Mouse (Mus musculus) right cerebral cortex, postnatal 4 days (tissue): ENCODE measurements at regions not wholly inside any gene's neighbourhood (a gene's known extent, or its start where the extent isn't known, plus 50 kb on each side); places are given as distances from the start of the nearest gene placed in this dataset.
A peak's percentile ranks its signal among the peaks of the same experiment; 100 is the strongest.

ENCODE experiments used
- DNase-seq: peaks from one replicate; pipeline ENCODE4 v3.0.0-alpha.2; 2022

DNA sequence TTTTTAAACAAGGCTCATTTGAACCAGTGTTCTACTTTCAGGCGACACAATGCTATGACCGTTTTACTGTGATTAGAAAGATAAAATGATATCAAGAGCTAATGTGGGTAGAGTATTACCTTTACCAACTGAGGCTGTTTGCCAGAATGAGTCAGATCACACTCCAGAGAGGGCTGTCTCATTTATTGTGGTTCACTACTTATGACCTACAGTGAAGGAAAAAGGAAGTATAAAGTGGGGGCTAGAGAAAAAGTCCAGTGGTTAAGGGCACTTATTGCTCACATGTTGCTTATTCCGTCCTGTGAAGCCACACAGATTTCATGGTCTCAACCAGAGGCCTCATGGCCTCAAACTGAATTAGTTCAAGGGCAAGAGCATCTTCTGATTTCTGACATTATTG, 530.2 kb downstream of the Lmo4 start:
- DNase-seq: no peak

DNA sequence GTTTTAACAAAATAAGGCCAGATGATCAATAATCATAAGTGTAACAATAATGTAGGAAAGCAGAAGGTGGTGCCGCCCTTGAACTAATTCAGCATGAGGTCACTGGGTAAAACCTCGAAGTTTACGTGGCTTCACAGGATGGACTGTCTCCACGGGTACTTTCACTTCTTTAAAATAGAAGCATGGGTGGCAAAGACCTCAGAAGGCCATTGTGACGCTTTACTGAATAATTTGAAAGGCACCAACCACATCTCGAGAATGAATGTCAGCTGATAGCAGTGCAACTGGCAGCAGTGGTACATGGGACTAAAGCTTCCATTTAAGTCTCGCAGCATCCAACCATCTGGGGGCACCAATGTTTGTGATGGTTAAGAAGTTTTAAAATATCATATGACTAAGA, 530.6 kb downstream of the Lmo4 start:
- no peak for DNase-seq

DNA sequence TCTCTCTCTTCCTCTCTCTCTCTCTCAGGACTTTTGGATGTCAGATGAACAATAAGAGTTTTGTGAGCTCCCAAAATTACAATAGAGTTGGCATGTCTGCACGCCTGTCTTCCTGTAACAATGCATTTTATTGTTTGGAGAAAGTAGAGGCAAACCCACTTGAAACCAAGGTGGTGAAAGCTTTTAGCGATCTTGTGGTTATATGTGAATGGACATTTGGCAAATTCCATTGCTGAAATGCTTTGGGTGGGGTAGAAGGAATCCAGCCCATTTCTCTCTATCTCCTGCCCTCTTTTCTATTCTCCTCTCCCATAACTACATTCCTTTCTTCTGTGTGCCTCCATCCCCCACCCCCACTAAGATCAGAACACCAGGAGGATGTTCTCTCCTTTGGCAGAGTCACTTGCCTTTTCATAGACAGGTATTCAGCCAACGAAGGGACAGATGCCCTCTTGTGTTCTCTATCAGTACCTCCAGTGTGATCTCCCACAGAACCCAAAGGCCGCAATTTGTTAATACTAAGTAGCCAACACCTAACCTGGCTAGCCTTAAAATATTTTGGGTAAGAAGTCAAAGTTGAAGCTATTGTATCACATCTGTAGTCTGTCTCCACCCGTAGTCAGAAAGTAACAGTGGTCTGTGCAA, 542.9 kb downstream of the Lmo4 start:
- no peak for DNase-seq

DNA sequence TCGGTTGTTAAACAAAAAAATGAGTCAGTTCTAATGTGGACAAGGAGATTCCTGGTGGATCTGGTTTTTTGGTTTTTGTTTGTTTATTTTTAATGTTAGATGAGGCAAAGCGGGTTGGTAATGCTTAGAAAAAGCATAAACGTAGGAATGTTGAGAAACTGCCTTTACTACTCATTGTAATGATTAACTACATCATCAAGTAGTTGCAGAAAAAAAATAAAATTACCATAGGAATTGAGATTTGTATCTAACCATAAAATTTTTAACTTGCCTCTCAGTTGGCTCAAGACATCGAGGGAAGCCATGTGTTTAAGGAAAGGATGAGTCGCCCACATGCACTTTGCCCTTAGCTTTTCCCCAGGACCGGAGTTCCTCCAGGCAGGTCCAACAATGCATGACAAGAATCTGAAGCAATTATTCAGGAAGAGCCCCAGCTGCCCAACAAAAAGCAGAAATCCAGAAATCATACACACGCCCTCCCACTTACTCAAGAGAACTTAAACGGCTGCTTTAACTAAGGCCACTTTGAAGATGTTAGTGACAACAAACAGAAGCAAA, 545.5 kb downstream of the Lmo4 start:
- no peak for DNase-seq

DNA sequence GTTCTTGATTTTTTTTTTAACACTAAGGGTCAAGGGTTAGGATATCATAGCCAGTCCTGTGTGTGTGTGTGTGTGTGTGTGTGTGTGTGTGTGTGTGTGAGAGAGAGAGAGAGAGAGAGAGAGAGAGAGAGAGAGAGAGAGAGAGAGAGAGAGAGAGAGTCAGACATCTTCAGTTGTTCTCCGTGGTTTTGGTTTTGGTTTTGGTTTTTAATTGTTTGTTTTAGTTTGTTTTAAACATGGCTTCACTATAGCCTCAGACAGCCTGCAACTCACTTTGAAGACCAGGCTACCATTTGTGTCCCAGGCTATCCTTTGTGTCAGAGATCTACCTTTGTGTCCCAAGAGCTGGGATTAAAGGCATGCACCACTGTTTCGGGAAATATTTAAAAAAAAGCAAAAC, 557.8 kb downstream of the Lmo4 start:
- no peak for DNase-seq

DNA sequence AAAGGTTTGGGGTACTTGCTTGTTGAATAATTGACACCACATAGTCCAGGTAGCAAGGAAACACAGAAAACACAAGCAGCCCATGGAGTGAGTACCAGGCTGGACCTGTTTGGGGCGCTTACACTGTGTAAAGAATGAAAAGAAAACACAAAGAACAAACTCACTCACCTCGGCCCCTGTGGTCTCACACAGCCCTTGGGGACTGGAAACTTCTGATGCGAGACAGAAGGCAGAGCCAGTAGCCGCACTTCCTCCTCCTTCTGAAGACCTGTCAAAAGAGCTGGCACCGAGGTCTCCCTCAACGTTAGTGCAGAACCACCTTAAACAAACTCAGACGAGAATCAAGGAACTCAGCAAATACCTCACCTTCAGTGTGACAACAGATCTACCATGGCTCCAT, 558.2 kb downstream of the Lmo4 start:
- DNase-seq: no peak

DNA sequence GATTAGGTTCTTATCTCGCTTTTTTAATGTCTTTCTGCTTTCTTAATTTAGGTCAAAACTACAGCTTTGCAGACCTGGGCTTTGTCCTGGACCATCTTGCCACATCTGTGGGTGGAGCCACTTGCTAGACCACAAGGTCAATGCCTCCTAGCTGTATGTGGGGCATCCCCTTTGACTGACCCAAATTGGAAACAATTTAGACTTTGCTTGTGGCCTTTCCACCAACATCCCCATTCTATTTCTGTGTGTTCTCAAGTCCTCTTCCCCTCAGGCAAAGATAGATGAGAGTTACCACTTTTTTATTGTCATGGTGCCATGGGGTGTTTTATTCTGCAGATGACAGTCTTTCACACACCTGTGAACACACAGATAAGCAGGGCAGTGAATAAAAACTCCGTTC, 572.0 kb downstream of the Lmo4 start:
- DNase-seq: no peak

DNA sequence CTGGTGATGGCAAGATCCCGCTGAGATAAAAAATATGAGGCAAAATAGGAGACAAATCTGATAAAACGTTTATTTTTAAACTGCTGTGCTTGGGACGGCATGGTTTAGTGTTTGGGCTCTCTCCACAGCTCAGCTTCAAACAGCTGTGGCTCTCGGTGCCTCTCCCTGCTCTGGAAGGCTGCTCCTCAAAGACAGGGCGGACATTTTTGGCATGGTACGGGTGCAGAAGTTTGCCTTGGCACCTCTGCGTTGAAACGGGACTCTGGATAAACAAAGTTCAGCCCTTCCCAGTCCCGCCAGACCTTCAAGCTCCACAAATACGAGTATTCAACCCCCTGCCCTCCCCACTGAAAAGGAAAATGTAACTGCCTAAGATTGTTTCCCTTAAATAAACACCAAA, 573.8 kb downstream of the Lmo4 start:
- DNase-seq: no peak

DNA sequence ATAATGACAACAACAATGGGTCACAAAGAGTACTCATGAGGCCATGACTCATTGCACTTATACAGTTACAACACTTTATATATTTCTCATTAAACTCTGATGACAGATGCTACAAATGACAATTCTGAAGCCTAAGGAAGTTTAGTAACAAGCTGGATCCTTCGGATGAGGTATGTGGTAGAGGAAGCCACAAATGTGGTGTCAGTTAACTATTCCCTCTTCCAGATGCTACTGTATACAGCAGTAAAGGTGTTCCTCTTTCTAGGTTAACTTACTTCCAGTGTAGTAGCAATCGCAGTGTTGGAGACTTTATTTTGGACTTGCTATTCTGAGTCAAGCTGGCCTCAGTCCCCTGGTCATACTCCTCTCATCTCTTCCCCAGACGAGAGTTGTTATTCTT, 580.1 kb downstream of the Lmo4 start:
- no peak for DNase-seq

DNA sequence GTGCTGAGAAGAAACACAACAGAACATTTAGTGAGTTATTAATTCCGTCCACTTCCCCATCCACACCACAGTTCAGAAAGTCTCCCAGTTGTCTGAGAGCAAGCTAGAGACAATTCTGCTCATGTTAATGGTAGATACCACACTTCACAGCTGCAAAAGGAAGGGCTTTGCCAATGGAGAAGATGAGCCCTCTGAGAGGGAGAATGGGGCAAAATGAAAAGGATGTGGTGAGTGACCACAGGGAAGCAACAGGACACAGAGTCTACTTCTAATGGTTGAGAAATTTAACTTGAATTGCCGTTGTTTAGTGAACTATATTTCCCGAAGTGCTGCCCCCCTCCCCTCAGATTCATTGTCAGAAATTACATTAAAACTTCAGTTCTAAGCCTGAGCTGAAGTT, 582.7 kb downstream of the Lmo4 start:
- DNase-seq: no peak

DNA sequence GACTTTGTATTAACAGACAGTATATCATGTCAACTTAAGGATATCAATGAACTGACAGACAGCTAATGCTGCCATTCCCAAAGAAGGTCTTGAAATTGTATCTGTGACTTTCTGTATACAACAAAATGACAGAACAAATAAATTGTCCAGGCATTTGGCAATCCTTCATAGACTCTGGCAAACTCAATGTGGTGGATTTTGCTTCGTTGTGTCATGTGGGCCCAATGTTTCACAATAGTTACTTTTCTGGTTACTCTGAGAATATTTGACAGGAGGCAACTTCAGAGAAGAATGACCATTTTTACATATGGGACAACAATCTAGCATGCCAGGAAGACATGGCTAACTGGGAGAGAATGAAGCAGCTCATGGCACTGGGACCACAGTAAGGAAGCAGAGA, 585.9 kb downstream of the Lmo4 start:
- DNase-seq: no peak

DNA sequence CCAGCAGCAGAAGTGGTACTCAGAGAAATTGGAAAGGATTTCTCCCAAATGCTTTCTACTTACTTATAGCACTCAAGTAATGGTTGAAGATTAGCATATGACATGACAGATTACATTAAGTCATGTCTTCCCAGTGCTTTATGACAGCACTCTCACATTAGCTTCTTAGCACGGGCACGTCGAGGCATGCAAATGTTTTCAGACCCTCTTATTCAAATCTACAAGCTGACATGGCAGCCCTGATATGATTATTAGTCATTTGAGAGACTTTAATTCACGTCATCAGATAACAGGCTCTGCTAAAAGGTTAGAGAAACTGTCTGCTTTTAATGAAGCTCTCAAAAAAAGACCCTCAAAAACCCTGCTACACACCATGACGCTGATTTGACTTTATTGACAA, 590.1 kb downstream of the Lmo4 start:
- DNase-seq: no peak

DNA sequence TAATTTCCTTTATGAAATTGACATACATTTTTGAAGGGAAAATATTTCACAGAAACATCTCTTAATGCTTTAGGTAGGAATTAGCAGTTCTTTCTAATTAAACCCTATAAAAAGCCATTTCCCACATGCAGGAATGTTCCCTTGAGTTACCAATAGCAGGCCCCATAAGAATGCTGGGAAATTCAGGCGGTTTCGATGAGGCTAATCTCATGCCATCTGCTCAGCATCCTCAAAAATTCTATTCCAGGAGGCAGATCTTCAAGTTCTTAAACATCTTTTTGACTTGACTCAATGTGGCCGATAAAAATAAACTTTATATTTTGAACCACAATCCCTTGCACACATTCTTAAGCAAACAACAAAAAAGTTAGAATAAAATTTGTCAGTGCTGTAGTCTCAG, 591.0 kb downstream of the Lmo4 start:
- no peak for DNase-seq

DNA sequence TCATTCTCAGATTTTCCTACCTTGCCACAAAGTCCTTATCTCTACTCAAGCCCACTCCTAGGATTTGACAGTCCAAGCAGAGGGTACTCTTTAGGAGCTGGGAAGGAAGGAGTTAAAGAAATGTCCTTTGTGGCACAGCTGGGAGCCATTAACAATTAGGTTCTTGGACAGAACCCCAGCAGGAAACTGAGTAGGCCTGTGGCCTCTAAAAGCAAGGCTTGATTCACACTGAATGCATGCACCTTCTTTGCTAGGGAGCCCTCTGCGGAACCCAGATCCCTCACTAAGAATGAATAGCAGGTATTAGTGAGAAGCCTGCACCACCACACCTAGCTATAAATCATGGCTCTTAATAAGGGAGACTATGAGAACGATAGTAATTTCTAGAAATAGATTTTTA, 595.3 kb downstream of the Lmo4 start:
- no peak for DNase-seq

DNA sequence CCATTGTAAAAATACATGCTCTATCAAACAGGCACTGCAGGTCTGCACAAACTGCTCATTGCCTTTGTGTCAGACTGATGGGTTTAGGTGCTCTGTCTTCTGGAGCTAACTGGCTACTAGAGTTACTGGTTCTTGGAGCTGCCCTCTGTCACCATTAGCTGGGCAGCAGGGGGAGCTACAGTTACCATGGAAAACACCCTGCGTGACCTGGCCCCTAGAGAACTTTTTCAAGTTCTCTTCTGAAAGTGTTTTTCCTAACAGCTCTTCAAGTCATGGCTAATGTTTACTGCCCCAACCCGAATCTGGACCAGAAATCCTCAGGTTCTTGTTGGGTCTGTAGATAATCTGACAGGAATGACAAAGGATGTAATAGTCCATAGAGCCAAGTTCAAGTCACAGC, 605.9 kb downstream of the Lmo4 start:
- no peak for DNase-seq

DNA sequence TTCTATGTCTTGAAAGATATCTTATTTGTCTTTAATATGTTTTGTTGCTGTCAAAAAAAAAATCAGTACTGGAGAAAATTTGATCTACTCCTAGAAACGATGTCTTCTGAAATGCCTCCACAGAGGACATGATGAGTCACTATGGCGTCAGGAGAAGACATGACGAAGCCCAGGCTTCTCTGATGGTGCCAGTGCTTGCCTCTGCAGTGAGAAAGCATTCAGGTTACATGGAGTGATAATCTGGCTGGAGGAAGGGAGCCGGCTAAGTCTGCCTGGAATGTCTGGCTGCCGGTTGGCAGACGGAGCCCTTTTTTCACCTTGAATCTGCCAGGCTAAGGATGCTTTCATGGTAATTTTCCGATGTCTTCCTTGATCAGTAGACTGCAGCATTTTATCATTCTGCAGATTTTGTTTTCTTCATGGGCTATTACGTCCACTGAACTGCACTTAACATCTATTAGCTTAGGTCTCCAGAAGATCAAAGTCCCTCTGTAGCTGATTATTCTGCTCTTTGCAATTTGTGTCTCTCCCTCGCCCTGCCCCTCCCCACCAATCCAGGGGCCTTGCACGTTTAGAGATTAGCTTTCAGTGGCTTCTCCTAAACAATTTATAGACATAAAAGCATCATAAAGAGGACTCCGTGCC, 607.9 kb downstream of the Lmo4 start:
- no peak for DNase-seq

DNA sequence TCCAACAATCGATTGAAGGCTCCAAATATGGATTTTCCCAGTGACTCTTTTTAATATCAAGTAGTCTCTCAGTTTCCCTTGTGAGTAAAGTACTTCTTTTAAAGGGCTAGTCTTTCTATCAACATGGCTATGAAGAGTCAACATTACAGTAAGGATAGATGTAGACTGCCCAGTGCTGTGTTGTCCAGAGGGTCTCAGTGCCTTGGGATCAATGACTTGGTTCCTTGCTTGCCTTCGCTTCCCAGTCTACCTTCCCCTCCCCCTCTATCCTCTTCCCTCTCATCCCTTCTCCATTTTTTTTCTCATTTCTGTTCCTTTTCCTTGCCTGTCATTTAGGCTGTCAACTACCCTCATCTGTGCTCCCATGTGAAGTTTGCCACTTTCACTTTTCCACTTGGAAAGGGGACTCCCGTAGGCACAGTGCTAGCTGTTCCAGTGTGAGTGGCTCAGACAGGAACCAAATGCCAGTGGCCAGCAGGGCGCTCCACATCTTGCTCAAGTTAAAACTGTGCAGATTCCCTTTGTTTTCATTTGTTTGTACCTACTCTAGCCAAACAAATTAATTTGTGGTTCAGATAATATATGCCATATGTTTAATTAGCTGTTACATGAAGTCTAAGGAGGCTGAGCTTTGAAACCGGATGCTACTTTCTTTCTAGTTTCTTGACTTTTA, 608.9 kb downstream of the Lmo4 start:
- no peak for DNase-seq

DNA sequence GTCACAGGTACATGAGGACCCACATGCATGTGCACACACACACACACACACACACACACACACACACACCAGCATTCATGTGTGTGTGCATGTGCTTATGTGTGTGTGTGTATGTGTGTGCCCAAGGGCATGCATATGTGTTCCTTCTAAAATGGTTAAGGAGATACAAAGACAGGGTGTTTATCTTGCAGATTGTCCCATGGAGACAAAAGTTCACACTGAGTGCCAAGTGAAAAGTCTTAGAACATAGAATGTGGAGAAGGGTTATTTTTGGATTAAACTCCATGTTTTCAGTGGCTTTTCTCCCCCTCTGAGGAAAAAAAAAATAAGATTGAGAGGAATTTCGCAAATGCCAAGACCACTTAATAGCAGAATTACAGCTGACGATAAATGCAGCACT, 609.9 kb downstream of the Lmo4 start:
- no peak for DNase-seq

DNA sequence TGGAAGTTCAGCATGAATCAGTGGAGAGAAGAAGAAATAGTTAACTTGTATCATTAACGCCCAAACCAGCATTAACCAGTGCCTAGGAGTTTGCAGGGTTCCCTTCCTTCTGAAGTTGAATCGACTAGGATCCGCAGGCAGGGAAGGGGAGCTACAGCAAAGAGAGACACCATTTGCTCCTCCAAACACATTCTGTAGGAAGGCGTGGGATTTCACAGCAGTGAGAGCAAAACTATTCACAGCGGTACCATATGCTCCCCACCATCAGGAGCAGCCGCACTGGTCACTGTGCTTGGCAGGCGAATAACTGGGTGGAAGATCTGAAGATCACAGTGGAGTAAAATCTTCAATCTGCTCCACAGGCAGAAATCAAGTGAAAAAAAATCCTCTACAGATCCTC, 610.3 kb downstream of the Lmo4 start:
- DNase-seq: peak; percentile 22

DNA sequence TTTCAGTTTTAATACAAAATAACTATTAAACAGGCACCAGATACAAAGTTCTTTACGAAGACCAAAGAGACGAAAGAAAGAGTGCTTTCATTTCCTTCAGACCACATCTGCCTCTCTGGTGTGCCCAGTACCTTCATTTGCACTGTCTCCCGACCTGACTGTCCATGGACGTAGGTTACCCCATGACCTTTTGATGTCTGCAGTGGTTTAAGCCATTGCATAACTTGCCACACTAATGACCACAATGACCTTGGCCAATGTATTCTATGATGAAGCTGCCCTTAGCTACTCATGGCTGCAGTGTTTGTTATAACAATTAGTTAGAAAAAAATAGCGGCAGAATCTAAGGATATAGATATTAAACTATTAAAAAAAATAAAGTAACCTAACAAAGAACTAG, 618.4 kb downstream of the Lmo4 start:
- no peak for DNase-seq

DNA sequence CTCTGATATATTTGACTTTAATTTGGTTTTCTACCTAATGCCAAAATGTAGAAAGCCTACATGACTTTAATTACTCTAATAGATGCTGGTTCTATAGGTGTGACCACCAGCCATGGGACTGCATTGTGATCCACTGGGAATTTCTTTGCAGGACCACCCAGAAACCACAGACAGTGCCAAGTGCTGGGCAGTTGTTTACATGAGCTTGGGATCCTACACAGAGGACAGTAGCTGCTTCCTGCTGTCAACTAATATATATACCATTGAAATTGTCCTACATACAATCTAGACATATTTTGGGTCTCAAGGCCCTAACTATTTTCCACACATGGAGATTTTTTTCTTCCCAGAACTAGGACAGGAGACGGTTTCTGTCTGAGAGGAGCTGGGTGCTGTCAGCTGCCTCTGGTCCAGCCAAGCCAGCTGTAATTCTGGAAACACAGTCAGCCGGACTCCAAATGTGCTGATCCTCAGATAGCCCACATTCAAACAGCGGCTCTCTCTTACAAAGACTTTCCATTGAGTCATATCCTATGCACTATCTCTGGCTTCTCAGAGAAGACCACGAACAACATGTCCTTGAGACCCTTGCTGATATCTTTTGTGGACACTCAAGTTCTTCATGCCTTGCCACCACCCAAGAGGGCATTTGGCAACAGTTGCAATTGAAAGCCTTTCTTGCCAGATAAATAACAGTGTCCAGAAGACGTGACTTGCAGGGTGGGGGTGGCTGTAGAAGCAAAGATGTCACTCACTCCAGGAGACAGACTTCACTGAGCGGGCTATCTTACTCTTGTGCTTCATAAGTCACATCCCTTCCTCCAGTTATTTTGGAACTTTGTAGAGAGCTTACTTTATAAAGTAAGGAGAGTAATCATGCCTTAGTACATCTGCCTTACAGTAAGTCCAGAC, 620.1 kb downstream of the Lmo4 start:
- no peak for DNase-seq

DNA sequence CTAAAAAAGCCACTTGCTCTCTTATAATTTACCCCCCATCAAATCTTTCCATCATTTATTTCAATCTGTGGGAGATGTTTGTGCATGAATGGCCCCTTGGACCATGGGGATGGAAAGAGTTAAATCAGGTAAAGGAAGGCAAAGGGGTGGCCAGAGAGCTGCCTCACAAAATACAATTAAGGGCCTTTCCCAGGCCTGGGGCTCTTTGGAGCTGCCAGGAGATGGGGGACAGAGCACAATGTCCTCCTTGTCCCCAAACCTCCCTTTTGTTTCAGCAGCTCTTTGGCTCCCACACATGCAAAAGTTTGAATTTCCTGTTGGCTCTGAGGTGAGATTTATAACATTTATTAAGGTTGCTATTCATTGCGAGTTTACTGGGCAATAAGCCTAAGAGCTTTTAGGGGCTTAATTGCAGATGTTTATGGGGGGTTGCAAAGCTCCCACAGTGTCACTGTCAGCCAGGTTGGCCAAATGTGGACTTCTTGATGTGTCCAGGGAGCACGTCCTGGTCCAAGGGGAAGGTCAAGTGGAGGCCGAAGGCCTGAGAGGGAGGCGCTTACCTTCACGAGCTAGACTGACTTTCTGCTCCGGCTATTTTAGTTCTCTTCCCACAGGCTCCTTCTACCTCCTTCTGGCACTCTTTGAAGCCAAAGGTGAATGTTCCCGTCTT, 628.5 kb downstream of the Lmo4 start:
- no peak for DNase-seq

DNA sequence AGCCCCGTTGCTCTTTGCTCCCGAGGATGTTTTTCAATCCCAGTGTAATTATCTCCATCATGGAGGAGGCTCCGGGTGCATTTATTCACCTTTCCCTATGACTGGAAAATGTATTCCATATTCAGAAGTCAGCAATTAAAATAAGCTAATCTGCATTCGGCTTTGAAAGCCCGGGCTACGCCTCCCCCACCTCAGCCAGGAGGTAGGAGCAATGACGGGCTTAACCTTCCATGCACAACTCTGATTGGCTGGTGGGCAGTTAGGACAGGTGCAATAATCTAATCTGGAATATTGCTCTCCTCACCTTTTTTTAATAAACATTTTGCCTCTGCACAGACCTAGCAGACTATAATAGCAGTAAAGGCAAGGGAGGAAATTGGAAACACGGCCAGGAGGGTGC, 629.3 kb downstream of the Lmo4 start:
- DNase-seq: no peak
